Mouse (Mus musculus) neural tube, embryonic 14.5 days (tissue): ENCODE results near the gene Wdr44. TPM values are rescaled to one million over a fixed set of nuclear protein-coding genes. Genes with fewer than 3 reads are reported as not detected.
"Not testable (repeated sequence)": the region's sequence is repeated elsewhere in the genome, so short reads cannot be mapped to it uniquely, and the experiment has no call there.

Source experiments
- ATAC-seq: fragments of 200-750 bp; cut with Nextera tagmentation; 2 replicates; pipeline ENCODE4 v1.8.0; 2017; ENCODE audit warnings: low read depth, mild to moderate bottlenecking, moderate TSS enrichment, moderate library complexity
- H3K27ac ChIP-seq: fragments of 300-500 bp; sonication (generic); 2 replicates; pipeline ENCODE4 v1.5.1; 2014; ENCODE audit warnings: low read depth, mild to moderate bottlenecking, control low read depth, low read length, moderate library complexity, mixed read lengths
- H3K27me3 ChIP-seq: fragments of 300-500 bp; sonication (generic); 2 replicates; pipeline ENCODE4 v1.6.1; 2014; ENCODE audit warnings: low read length; ENCODE audit not compliant: control insufficient read depth, insufficient read depth
- H3K36me3 ChIP-seq: fragments of 300-500 bp; sonication (generic); 2 replicates; pipeline ENCODE4 v1.6.1; 2014; ENCODE audit warnings: low read length, mixed read lengths; ENCODE audit not compliant: control insufficient read depth, insufficient read depth
- H3K4me1 ChIP-seq: fragments of 300-500 bp; sonication (generic); 2 replicates; pipeline ENCODE4 v1.6.1; 2014; ENCODE audit warnings: low read length; ENCODE audit not compliant: control insufficient read depth, insufficient read depth
- H3K4me2 ChIP-seq: fragments of 300-500 bp; sonication (generic); 2 replicates; pipeline ENCODE4 v1.6.1; 2014; ENCODE audit warnings: mild to moderate bottlenecking, low read depth, low read length, control low read depth
- H3K4me3 ChIP-seq: fragments of 300-500 bp; sonication (generic); 2 replicates; pipeline ENCODE4 v1.5.1; 2014; ENCODE audit warnings: low read depth, low read length, control low read depth, mixed read lengths
- H3K9ac ChIP-seq: fragments of 300-500 bp; sonication (generic); replicated peaks from 2 replicates; pipeline ENCODE4 v1.6.1; 2014; ENCODE audit warnings: low read depth, mild to moderate bottlenecking, control low read depth, low read length, mixed read lengths
- H3K9me3 ChIP-seq: fragments of 300-500 bp; sonication (generic); 2 replicates; pipeline ENCODE4 v1.6.1; 2016; ENCODE audit warnings: low read length; ENCODE audit not compliant: control insufficient read depth
- WGBS: fragments of 180-500 bp; shearing (Covaris S2); extraction: QIAGEN DNeasy Blood & Tissue Kit; methylation state at CpG from one replicate; pipeline ENCODE4 v1.1.7; 2014; 5-methylcytosine and 5-hydroxymethylcytosine counted together
- polyA plus RNA-seq: library from polyadenylated mRNA; unstranded; fragments of >200 nt; fragmentation: Nextera tagmentation; extraction: Ambion mirVana; gene quantifications from 2 replicates; pipeline ENCODE4 v1.2.1, GENCODE M21; 2014

The Wdr44 gene
- polyA plus RNA-seq, 1 experiment from 2014 or later = 20.2 TPM

DNA sequence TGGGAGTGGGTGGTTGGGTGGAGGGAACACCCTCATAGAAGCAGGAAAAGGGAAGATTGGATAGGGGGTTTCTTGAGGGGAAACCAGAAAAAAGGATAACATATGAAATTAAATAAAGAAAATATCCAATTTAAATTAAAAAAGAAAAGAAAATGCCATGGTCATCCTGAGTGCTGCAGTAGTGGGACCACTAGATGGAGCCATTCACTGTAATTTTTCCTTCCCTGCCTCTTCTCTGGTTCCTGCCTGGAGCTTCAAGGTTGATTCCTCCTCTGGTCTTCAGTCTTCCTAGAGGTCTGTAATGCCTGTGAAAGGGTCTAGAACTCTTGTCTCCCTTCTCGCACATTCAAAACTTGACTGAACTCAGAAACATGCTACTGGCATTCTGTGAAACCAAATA lies 120.4 kb downstream of the Wdr44 start:
- H3K27me3 ChIP-seq, H3K27ac ChIP-seq, H3K4me2 ChIP-seq, H3K9ac ChIP-seq, H3K9me3 ChIP-seq, H3K4me1 ChIP-seq, H3K4me3 ChIP-seq, H3K36me3 ChIP-seq, ATAC-seq: not testable (repeated sequence)
- 95% methylated on average over 1 of the region's 1 CpGs for whole genome bisulfite sequencing

GRCm38 (mm10) chrX:23822885-23823284 lies 130.0 kb downstream of the Wdr44 start:
- H3K9ac ChIP-seq, H3K36me3 ChIP-seq, ATAC-seq, H3K27me3 ChIP-seq, H3K27ac ChIP-seq, H3K4me1 ChIP-seq, H3K4me2 ChIP-seq, H3K9me3 ChIP-seq, H3K4me3 ChIP-seq: not testable (repeated sequence)
- 92% methylated on average over 6 of the region's 6 CpGs for WGBS

DNA sequence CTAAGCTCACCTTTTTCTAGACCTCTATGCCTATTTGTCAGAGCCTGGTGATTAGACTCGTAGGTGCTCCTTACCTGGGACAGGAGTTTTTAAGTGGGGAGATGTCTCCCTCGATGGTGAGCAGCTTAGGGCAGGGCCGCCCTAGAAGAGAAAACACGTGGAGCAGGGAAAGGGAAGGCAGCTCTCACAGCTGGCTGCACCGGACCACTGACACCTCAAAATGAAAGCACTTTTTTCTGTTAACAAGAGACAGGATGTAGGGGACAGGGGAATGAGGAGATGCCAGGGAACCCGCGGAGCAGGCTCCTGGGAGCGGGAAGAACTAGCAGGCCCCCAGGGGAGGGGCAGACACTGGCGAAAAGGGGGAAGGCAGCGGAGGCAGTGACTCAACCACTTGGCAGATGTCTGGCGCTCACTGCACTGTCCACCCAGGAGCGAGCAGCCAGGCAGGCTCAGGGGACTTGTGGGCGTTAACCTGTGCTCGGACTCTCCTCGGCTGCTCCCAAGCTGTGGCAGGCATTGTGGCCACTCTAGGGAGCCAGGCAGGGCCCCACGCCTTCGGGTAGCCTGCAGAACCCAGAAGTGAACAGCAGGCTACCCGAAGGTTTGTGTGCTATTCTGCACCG lies 130.7 kb downstream of the Wdr44 start:
- no peaks in the 10 kb centered on the region for H3K27me3 ChIP-seq
- H3K4me3 ChIP-seq = no peak overlapping the region
- H3K4me1 ChIP-seq = no peaks in the 10 kb centered on the region
- WGBS = 63% methylated on average over 18 of the region's 19 CpGs
- H3K9me3 ChIP-seq = no peaks in the 10 kb centered on the region
- H3K4me2 ChIP-seq = no peak overlapping the region
- H3K27ac ChIP-seq = no peak overlapping the region
- H3K9ac ChIP-seq = no peak overlapping the region
- H3K36me3 ChIP-seq = no peaks in the 10 kb centered on the region
- no peak for ATAC-seq

DNA sequence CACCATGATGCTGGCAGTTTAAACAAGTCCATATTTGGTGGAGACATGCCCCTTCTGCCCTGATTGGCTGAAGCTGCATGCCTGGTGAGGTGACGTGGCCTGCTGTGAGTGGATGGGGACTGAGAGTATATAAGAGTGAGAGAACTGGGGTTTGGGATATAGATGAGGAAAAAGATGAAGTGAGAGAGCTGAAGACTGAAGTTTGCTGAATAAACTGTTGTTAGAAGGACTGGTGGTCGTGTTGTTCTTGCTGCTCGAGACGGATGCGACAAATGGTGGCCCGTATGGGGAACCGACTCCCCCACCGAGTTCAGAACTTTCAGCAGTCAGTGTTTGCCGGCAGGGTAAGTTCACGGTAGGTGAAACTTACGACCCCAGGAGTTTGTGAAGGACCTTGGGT lies 140.9 kb downstream of the Wdr44 start:
- H3K4me1 ChIP-seq, H3K27me3 ChIP-seq, H3K4me2 ChIP-seq, H3K27ac ChIP-seq, ATAC-seq, H3K36me3 ChIP-seq, H3K9me3 ChIP-seq, H3K4me3 ChIP-seq, H3K9ac ChIP-seq: not testable (repeated sequence)
- WGBS = 90% methylated on average over 11 of the region's 11 CpGs

DNA sequence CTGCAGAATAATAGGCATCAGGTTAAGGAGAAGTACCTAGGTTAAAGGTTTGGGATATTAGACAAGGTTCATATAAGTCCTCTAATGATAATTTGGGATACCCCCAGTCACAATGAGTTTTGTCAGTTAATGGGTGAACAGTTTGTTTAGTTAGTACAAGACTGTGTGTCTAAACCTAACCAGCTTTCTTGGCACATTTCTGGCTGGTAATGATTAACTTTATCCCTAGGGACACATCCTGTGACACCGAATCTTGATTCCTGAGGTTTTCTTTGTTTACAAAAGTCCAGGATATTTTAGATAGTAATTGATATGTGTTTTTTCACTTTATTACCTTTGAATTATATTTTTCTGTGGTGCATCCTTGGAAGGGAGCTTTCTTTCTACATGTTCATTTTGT lies 148.1 kb downstream of the Wdr44 start:
- H3K4me2 ChIP-seq = no peak overlapping the region
- no peaks in the 10 kb centered on the region for H3K4me1 ChIP-seq
- WGBS = 82% methylated on average over 1 of the region's 1 CpGs
- H3K27ac ChIP-seq = no peak overlapping the region
- no peaks in the 10 kb centered on the region for H3K9me3 ChIP-seq
- H3K27me3 ChIP-seq = no peaks in the 10 kb centered on the region
- no peak overlapping the region for H3K9ac ChIP-seq
- no peaks in the 10 kb centered on the region for H3K36me3 ChIP-seq
- ATAC-seq = no peak
- H3K4me3 ChIP-seq = no peak overlapping the region

Other genes starting within 250 kb of the Wdr44 start
- not detected in 2 replicates for gene Gm4907, start 189.5 kb downstream of the Wdr44 start, polyA plus RNA-seq